In genomic region chr4:85376187-85376586, GRCm38 (mm10) we compare ENCODE assay signal across 17 mouse cellular contexts.
"Had no signal": no experiment of that assay in that cellular context is flagged by ENCODE, and none has a peak within 500 bp of the region (broad histone marks: within the 10 kb centered on the region; RNA-seq: fewer than 3 reads in every experiment).

No protein-coding gene starts in this region.

- H3K4me3 ChIP-seq: lung, embryonic 15.5 days; megakaryocyte, embryonic 14.5 days; midbrain, embryonic 13.5 days; midbrain, embryonic 15.5 days; neural tube, embryonic 12.5 days; stomach, embryonic 15.5 days had no signal

- DNase-seq: lung, adult 2 months; lung, postnatal 14 days; lung, postnatal 36 days; right cerebral cortex, postnatal 14 days; thymus, adult 2 months; thymus, postnatal 25 days; thymus, postnatal 4 days had no signal

- H3K36me3 ChIP-seq: lung, embryonic 15.5 days; midbrain, embryonic 13.5 days; midbrain, embryonic 15.5 days; neural tube, embryonic 12.5 days; stomach, embryonic 15.5 days had no signal

- H3K4me1 ChIP-seq: lung, embryonic 15.5 days; megakaryocyte, embryonic 14.5 days; midbrain, embryonic 15.5 days; neural tube, embryonic 12.5 days; stomach, embryonic 15.5 days had no signal

- H3K27ac ChIP-seq: lung, embryonic 15.5 days; macrophage; midbrain, embryonic 13.5 days; midbrain, embryonic 15.5 days; neural tube, embryonic 12.5 days; stomach, embryonic 15.5 days; stomach, postnatal 0 days had no signal

- H3K27me3 ChIP-seq: lung, embryonic 15.5 days; megakaryocyte, embryonic 14.5 days; midbrain, embryonic 13.5 days; midbrain, embryonic 15.5 days; neural tube, embryonic 12.5 days; stomach, embryonic 15.5 days had no signal

- H3K9me3 ChIP-seq: lung, embryonic 15.5 days; midbrain, embryonic 13.5 days; midbrain, embryonic 15.5 days; neural tube, embryonic 12.5 days; stomach, embryonic 15.5 days had no signal

- H3K9ac ChIP-seq: lung, embryonic 15.5 days; midbrain, embryonic 13.5 days; midbrain, embryonic 15.5 days; neural tube, embryonic 12.5 days; stomach, embryonic 15.5 days had no signal

- H3K4me2 ChIP-seq: lung, embryonic 15.5 days; midbrain, embryonic 11.5 days; midbrain, embryonic 13.5 days; midbrain, embryonic 15.5 days; neural tube, embryonic 12.5 days; stomach, embryonic 15.5 days had no signal

- ATAC-seq: lung, postnatal 0 days; midbrain, embryonic 13.5 days; midbrain, embryonic 15.5 days had no signal
